Mouse (Mus musculus) embryo, embryonic 10 days (tissue): ENCODE results near the gene Il17ra.

Experiments
- DNase-seq: peaks from one replicate; pipeline ENCODE4 v3.0.0-alpha.2; 2015; ENCODE audit warnings: low spot score

Il17ra gene

DNA sequence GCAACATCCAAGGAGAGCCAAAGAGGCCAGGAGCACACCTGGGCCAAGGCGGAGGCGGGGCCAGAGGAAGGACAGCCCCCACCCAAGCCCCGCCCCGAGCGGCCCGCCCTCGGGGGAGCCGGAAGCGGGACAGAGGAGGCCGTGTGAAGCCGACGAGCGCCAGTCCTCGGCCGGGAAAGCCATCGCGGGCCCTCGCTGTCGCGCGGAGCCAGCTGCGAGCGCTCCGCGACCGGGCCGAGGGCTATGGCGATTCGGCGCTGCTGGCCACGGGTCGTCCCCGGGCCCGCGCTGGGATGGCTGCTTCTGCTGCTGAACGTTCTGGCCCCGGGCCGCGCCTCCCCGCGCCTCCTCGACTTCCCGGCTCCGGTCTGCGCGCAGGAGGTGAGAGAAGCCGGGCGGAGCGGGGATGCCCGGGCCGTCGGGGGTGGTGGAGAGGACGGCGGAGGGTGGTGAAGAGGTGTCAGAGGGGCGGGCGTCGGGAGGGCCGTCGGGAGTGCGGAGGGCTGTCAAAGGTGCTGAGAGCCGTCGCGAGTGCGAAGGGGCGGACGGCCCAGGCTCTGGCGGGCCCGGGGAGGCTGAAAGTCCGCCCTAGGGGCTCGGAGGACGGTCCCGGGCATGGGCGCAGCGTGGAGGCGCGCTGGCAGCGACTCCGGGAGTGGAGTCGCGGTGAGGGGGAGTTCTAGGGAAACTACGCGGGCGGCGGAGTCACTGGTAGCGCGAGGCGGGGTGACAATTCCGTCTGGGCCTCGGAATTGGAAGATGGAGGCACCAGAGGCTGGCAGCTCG lies at the start of gene Il17ra:
TSS of gene Il17ra (plus strand) at position 162 of the 786 bp plus-strand sequence.
- peak; percentile 55 for DNase-seq

DNA sequence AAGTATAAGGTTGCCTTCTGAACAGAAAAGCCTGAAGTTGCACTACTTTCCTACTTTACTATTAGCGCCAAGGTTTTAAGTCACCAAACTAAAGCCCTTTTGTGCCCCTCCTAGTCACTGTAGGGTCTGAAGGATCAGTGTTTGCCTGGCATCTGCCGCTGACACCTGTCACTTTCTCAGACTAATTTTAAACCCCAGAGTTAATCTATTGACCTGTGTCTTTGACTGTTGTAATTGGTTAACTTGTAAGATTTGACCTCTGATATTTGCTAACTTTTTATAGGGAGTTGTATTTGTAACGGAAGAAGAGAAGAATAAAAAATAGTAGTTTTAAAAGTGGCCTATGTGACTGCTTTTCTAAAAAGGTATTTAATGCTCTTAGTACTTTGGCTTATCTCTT lies 24.9 kb upstream of the Il17ra start:
- DNase-seq, result no peak

DNA sequence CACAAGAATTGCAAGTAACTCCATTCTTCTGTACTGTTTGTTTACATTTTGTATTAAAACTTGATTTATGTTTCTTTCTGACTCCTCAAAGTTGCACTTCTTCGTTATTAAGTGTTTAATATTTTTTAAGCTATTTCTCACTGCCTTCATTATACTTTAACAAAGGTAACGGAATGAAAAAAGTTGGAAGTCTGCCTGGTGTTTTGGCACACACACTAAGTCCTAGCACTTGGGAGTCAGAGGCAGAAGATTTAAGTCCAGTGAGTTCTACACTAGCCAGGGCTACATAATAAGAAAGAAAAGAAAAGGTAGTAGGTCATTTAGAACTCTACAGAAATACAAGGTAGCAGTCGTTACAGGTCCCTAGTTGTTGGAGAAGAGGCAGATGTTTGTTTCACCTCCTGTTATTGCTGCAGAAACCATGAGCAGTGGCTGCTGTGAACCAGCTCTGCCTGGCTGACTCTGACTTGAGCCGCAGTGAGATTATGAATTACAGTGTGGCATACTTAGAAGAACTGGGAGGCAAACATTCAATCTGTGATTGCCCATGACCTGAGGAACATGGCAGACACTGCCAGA lies 20.8 kb upstream of the Il17ra start:
- DNase-seq, result no peak

DNA sequence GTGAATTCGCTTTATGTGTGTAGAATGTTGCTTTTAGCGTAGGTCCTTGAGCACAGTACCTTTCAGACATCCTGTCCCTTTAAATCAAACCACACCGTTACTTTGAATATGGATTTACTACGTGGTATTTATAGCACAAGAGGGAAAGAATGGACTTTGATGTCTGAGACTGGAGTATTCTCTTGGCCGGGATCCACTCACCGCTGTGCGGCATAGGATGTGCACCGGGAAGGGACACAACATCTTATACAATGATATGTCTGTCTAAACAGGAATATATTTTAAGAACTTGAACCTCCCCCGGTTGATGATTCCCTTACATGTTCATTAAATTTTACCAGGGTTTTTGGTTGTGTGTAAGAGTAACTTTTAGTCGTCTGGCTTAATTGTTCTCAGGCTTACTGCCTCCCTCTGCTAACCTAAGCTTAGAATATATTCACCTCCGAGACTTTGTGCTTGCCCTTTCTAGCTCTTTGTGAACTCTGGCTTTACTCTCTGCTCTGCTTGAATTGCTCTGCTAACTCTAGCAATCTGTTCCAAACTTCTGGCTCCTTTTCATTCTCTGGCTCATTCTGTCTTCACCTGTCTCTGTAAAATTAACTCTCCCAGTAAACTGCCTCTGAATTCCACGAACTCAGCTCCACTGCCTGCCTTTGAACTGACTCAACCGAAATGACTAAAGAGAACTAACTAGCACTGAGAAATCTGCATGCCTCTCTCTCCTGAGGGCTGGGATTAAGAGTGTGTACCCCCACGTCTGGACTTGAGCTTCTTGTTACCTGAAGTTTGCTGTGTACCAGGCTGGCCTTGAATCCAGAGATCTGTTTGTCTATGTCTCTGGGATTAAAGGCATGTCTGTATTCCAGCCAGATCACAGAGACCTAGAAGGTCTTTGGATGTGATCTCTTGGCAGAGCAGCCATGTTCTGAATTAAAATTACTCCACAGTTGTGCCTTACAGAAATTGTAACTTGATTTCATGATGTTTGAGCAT lies 19.4 kb upstream of the Il17ra start:
- no peak for DNase-seq

DNA sequence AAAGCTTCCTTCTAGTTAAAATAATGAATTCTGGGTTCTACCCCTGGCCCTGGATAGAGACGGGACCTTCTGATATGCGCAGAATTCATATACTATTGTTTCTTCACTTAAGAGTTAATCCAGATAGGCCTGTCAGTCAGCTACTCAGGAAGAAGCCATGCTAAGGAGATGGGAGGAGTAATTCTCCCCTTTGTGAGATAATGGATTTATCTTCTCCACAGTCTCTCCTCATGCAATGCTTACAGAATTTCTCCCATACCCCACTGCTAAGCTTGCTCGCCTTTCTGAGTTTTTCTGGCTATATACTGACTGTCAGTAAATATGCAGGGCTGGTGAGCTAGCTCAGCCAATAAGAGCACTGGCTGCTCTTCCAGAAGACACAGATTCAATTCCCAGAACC lies 12.8 kb upstream of the Il17ra start:
- no peak for DNase-seq

DNA sequence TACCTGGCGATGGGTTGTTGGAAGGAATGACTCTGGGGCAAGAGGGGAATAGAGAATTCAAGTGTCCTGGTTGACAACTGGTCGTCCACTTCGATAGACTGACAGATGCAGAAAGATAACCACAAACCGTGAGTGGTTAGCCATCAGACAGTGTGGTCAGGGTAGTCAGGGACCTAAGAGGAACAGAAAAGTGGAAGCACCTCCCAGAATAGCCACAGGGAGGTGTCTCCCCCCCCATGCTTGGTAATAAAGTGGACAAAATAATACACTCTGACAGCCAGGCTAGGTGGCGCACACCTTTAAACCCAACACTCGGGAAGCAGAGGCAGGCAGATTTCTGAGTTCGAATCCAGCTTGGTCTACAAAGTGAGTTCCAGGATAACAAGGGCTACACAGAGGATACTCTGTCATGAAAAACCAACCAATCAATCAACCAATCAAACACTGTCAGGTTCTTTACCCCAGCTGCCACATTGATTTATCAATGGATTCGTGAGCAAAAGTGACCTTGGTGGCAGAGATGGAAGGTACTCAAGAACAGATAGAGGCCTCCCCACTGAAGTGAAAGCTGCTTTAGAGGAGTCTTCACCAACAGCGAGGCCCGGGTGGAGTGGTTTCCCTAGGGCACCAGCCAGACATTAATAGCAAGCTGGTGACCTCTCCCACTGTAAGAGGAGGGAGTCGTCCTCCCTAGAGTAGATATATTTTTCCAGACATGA lies 10.5 kb upstream of the Il17ra start:
- no peak for DNase-seq

DNA sequence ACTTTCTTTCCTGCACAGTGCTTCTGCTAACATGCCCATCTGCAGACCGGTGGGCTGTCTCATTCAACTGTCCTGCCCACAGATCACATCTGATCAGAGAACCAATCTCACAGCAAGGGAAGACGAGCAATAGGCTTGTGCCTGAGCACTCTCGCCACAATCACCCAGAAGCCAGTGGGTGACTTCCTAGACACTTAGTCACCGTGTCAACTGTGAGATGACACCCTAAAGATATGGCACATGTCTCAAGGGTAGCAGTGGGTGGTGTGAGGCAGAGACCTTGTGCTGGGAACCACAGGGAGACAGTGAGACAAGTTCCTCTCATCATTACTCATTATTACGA lies 10.0 kb upstream of the Il17ra start:
- no peak for DNase-seq

DNA sequence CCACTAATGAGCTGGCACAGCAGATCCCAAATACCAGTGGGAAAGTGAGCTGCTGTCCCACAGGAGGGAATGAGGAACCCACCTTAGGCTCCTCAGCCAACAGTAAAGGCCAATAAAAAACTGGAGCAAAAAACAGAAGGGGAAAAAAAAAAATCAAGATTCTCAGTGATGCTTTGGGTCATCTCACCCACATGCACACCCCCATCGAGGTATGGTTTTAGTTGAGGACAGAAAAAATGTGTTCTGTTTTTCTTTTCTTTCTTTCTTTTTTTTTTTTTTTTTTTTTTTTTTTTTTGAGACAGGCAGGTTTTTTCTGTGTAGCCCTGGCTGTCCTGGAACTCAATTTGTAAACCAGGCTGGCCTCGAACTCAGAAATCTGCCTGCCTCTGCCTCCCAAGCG lies 9.5 kb upstream of the Il17ra start:
- DNase-seq, result no peak

DNA sequence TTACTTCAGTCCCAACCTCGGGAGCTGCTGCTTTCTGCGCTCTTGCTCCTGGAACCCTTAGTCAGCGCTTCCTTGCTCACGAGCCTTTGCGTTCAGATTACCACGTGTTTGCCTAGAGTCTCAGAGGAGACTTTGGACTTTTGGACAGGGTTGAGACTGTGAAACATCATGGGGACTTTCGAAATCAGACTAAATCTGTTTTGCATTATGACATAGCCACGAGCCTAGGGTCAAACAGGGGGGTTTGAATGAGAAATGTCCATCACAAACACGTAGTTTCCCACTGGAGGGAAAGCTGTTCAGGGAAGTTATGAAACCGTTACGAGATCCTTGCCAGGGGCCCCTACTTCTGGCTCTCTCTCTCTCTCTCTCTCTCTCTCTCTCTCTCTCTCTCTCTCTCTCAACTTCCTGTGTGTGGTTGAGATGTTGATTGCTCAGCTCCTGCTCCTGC lies 8.4 kb upstream of the Il17ra start:
- DNase-seq, result no peak

DNA sequence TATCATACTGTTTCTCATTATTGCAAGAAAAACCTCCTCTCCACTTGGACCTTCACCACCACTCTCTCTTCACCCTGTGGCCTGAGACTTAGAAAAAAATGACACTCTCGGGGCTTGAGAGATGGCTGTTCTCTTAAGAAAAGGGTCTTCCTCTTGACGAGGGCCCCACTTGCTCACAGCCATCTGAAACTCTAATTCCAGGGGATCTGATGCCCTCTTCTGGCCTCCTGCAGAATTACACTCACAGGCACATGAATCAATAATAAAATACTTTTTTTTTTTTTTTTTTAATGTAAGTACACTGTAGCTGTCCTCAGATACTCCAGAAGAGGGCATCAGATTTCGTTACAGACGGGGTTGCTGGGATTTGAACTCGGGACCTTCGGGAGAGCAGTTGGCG lies 6.0 kb upstream of the Il17ra start:
- no peak for DNase-seq

DNA sequence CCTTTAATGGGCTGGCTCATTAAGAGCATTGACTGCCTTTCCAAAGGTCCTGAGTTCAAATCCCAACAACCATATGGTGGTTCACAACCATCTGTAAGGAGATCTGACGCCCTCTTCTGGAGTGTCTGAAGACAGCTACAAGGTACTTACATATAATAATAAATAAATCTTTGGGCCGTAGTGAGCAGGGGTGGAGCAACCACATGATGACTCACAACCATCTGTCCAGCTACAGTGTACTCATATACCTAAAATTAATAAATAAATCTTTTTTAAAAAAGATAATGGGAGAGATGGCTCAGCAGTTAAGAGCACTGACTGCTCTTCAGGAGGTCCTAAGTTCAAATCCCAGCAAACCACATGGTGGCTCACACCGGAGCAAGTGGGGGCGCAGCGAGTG lies 5.3 kb upstream of the Il17ra start:
- DNase-seq, result no peak

DNA sequence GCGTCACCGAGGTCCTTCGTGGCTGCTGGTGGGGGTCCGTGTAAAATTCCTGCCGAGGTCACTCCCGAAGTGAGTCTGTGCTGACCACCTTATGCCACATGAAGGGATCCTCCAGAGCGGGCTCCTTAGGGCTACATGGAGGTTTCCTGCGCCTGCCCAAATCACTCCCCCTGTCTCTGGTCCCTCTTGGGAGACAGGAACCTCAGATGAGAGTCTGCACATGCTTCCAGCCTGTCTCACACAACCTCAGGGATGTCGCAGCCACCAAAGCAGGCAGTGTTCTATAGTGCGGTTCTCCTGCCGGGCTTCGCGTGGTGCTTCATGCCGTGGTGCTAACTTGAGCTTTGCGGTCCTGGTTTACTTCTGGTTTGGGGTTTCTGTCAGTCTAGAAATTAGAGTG lies 1.8 kb upstream of the Il17ra start:
- DNase-seq, result no peak

DNA sequence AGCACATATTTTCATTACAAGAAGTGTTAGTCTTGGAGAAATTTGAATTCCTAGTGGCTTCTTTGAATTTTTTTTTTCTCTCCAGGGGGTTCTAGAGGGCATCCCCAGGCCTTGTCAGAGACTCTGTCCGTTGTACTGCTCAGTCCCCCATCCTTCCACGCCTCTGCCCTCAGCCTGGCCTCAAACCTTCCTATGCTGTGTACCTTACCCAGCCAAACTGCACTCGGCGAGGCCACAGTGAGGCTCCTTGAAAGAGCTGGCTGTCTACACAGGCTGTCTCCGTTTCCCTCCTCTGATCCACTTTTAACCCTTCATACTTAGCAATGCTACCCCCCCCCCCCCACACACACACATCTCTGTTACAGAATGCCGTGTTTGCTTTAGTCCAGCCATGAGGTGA lies 796 bp upstream of the Il17ra start:
- no peak for DNase-seq

DNA sequence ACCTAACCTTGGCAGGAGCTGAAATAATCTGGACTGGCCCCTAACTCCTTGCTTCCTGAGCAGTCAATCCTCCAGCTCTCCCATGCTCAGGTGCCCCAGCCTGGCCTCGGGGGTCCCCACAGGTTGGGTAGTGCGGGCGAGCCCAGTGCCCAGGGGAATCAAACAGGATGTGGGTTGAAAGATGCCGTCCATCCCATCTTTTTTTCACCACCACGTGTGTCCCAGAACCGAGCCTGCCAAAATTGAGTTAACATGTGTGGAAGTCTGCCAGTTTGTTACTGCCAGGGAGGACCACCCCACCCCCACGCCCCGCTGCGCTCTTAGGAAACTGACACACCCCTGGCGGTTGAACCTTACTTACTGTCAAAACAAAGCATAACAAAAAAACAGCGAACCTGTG lies 837 bp downstream of the Il17ra start:
- no peak for DNase-seq

DNA sequence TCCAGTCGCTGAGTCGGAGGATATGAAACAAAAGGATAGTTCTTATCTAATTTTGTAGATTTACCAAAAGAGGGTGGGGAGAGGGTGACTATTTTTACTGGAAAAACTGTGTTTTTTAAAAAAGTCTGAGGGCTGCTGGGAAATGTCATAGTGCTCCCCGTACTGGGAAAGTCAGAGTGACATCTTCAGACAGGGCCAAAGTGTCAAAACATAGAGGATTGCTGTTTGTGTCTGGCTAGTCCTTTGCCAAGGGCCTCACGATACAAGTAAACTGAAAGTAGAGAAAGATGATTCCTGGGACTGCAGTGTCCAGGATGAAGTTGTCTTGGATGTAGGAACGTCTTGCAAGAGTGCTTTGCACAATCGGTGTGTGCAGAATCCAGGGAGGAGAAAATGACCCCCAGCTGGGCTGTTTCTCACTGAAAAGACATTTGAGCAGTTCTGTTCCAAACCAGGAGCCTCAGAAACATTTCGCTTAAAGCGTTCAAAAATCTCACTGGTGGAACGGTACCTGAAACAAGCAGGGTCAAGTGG lies 1.4 kb downstream of the Il17ra start:
- no peak for DNase-seq

DNA sequence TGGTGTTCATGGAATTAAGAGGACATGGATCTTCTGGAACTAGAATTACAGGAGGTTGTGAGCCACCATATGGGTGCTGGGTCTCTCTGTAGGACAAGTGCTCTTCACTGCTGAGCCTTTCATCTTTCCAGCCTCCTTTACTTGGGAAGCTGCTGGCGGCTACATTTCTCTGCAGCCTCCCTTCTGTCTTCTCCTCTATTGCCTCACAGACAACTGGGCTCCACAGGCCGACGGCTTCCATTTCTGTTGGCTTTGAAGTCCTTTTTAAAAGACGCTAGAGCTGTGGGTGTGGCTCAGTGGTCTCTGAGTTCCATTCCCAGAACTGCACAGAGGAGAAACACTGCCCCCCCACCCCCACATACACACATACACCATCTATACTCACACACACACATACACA lies 2.3 kb downstream of the Il17ra start:
- no peak for DNase-seq

DNA sequence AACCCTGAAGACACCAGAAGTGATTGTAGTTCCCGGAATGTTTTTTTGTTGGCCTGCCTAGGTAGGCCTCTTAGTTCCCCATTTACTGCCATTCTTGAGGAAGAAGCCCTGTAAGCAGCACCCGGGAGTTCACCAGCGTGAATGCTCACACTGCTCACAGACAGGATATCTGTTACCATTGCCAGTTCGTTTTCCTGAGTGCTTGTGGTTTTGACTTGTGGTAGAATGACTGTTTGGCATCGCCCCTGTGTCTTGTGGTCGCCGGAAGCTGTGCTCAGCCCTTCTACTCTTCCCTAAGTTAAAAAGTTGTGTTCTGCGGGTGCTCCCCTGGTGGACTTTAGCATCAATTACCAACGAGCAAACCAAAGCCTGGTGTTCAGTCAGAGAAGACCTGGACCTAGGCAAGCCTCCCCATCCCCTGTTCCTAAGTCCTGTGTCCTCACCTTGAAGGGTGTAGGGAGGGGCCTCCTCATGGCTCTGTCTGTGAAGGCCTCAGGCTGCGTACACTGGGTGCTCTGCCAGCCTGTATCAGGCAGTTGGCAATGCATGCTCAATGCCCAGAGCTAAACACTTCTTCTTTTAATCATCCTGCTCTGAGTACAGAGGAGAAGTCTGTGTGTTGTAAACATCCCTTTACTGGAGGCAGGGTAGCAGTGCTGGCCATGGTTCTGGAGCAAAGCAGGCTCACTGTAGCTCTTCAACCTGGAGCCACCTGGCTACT lies 3.7 kb downstream of the Il17ra start:
- DNase-seq, result no peak

DNA sequence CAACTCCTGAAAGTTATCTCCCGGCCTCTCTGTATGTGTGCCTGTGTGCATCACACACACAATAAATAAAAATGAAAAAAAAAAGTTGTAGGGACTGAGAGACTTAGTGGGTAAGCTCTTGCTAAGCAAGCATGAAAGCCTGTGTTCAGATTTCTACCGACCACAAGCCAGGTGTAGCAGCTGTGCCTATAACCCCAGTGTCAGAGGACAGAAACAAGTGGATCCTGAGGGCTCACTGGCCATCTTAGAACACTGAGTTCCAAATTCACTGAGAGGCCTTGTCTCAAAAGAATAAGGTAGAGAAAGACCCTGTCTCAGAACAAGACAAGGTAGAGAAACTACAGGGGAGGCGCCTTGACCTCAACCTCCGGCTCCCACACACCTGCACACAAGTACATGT lies 5.2 kb downstream of the Il17ra start:
- no peak for DNase-seq

DNA sequence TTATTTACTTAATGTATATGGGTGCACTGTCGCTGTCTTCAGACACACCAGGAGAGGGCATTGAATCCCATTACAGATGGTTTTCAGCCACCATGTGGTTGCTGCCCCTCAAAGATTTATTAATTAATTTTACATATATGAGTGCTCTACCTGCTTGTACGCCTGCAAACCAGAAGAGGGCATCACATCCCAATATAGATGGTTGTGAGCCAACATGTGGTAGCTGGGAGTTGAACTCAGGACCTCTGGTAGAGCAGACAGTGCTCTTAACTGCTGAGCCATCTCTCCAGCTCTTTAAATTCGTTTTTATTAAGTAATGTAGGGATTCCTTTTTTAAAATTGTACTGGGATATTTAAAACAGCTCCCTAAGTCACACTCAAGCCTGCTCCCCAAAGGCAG lies 6.2 kb downstream of the Il17ra start:
- DNase-seq, result no peak

DNA sequence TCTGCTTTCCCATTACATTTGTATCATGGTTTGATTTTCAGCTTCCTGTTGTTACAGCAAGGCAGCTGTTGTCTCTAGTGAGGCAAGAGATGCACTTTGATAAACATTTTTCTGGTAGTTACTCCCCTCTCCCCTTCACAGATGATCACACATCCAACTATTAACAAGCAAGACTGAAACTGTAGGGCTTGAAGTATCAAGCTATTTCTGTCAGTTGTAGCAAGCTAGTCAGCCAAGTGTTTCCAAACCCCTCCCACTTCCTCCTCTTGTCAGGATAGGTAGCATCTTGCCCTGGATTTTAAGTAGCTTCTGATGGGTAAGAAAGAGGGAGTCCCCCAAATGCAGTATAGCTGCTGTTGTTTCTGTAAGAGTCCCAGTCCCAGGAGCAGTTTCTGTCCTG lies 6.7 kb downstream of the Il17ra start:
- DNase-seq, result no peak

DNA sequence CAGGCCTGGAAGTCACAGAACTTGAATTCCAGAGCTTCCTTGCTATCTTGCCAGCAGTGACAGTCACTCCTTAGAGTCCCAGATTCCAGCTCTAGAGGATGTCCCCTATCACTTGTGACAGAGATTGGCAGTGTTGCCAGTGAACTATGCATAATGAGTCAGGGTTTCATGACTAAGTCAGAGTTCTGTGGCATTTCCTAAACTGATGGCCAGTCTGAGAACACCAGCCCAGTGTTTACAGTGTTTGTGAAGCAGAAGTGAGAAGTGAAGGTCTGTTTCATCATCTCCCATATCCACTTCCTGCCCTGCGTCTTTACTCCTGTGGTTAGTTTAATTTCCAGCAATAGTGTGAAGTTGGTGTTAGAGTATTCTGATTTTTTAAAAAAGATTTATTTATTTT lies 7.6 kb downstream of the Il17ra start:
- no peak for DNase-seq
